Mouse (Mus musculus): ENCODE measurements around the gene Grasp.

The Grasp gene

GRCm38 (mm10) chr15:101247155-101247498 is 23.1 kb downstream of the Grasp start:
- DNase-seq (ENCODE audit: low spot score in 2 of 2) = no peak

DNA sequence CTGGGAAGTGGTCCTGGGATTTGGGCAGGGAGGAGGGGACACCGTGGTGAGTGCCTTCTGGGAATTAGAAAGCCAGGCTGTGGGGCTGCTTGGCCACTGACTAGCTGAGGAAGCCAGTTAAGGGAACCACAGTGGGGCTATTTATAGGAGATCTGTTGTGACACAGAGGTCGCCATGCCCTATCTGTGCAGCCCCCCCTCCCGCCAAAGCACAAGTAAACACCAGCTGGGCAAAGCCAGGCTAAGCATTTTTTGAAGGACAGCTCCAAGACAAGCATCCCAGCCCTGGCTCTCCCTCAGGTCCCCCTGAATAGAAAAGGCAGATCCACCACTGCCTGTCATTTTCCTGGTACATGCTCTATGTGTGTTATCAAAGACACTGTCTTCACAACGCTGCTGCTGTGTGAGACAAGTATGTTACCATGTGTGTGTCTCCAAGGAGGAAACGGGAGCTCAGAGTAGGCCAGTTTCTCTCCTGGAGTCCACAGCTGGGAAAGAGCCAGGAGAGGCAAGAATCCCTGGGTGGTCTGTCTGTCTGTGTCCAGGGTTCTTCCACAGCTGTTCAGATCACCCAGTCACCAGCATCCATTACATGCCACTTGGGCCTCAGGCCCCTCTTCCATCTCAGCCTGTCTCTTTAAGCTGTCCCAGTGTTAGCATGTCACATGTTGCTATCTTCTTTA is 24.2 kb downstream of the Grasp start:
- no peak for DNase-seq (ENCODE audit: low spot score in 2 of 2)

DNA sequence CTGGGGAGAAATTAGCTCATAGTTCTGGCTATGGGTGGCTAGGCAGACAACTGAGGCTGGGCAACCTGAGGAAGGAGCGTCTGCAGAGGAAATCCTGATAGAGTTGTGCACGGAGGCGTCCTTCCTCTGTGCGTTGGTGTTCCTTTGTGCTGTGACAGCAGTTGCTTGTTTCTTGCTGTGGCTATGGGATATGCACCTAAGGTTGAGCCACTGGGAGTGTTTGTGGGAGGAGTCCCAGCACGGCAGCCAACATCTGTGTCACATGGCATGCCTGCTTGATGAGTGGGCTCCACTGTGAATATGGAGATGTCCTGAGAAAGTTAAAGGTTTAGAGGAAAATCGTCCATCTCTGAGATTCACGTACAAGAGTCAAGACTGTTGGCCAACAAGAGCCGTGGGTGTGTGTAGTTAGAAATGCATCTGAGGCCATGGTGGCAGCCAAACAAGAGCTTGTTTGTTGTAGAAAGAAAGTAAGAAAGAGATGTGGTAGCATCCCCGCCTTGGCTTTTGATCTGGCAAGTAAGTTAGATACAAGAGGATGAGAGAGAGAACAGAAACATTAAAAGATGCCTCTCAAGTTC is 26.3 kb downstream of the Grasp start:
- no peak for DNase-seq (ENCODE audit: low spot score in 2 of 2)

- no peak for DNase-seq (ENCODE audit: low spot score in 2 of 2)
Observed at GRCm38 (mm10) chr15:101251930-101252329, 27.9 kb downstream of the Grasp start.

DNA sequence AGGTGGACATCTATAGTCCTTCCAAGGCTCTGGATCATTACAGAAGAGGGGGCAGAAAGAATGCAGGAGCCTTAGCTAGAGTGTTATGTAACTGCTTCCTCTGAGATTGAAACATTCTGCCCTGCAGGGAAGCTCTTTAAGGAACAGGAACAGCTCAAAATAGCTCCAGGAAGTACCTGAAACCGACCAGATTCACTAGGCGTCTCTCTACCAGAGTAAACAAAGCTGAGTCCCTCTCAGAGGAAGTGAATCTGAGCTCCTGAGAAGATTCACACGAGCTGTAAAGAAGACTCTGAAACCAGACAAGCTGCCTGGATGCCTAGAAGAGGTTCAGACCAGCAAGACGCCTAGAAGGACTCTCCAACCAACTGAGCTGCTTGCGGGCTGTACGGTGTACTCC is 28.6 kb downstream of the Grasp start:
- no peak for DNase-seq (ENCODE audit: low spot score in 2 of 2)

DNA sequence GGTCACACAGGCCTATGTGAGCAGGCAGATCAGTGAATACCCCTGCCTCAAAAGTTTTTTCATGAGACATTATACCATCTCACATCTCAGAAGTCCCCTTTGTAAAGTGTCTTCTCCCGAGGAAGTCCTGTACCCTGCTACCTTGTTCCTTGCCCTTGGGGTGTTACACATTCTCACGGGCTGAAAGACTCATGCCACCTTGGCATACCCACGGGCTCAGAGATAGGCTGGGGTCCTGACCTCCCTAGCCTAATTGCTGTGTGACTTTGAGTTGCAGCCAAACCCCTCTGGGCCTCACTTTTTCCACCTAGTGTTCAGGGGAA is 29.5 kb downstream of the Grasp start:
- DNase-seq (ENCODE audit: low spot score in 2 of 2) = no peak

DNA sequence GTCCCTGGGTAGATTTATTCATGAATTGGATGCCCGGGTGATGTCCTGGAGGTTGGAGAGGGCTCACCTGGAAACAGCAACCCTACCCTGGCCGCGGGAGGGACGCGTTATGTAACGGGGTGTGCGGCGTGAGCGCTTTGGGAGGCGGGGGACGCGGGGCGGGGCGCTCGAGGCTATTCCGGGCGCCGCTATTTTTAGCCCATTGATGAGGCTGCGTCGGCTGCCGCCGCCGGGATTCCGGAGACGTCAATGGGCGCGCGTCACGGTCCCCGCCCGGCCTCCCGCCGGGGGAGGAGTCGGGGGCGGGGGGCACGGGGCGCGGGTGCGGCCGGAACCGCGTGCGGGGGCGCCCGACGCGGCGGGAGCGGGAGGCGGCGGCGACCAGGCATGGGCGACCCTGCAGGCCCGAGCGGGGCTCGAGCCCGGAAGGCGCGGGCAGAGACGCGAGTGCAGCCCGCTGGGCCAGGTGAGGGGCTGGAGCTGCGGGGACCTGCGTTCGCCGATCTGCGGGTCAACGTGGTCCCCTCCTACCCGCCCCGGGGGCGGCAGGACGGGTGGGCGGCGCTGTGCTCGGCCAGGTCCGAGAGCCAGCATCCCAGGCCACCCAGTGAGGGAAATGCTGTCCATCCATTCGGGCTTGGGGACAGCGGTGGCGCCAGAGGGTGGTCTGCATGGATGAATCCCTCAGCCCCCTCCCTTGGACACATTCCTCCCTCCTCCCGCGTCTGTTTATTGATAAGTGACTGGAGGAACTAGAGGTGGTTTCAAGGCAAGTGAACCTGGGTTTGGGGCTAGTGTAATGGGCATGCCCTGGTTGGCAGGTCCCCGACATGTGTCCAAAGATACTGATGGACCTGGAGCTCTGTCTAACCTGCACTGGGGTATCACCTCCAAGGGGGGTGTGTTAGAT is 30.2 kb downstream of the Grasp start, which contains the start of gene Nr4a1:
Gene Nr4a1 (plus strand): TSS at position 384 of the 910 bp plus-strand sequence.
- peak; percentile 40 to 69 for DNase-seq (ENCODE audit: low spot score in 2 of 2)

- DNase-seq (ENCODE audit: low spot score in 2 of 2) = no peak
Observed at GRCm38 (mm10) chr15:101255842-101256462, 32.0 kb downstream of the Grasp start.

DNA sequence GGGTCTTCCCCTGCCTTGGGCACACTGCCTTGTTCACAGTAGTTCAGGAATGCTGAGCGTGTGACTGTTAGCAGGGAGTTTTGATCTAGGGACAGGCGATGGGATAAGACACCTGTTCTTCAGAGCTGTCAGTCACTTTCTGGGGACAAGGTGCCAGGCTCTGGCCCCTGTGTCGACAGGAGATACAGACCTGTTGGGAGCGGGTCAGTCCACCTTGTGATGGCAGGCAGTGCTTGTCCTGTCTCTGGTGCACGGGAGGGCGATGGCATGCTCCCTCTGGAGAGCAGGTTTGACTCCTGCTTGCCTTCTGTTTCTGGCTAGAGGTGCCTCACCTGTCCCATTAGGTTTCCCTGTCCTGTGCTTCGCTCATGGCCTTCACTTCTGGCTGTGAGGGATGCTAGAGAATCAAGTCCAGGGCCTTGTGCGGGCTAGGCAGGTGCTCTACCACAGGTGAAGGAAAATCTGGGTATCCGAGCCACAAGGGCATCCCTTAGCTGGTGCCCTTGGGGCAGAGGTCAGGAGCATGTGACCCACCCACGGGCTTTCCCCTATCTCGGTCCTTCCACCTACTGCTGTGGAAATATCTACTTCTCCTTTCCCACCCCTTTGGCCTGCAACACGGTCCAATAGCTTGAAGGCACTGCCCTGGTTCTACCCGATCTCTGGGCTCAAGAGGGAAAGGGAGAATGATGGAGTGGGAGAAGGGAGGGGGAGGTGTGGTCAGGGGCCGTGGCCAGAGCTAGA is 32.6 kb downstream of the Grasp start:
- no peak for DNase-seq (ENCODE audit: low spot score in 2 of 2)

DNA sequence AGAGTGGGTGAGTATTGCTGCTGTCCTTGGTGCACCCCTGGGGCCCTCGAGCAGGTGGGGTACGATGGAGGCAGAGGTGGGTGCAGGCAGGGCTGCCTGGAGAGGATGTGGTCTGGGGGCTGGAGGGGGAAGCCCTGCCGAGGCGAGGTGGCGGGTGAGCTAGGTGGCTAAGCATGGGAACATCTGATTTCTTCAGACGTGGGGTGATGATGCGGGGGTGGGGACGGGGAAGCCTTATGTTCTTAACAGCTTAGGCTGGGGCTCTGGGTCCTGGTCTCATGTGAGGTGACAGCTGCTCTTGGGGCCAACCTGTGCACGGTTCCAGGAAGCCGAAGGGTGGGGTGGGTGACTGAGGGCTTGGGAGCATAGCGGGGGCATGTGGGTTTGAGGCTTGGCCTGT is 34.4 kb downstream of the Grasp start:
- DNase-seq (ENCODE audit: low spot score in 2 of 2) = no peak

DNA sequence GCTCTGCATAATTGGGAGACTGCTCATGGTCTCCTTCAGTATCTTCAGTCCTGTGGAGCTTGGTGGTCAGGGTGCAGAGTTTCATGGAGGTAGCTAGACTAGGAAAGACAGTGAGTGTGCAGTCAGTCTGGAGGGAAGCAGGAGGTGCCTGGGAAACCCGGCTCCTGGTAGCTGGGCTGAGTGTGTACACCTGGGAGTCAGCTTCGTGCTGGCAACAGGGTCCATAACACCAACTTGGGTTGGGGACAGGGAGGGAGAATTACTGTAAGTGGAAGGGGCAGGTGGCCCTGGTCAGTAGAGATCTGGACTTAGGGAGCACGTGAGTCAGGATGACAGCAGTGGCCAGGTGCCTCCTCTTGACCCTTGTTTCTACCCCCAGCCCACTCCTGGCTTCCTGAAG is 35.9 kb downstream of the Grasp start:
- DNase-seq (ENCODE audit: low spot score in 2 of 2) = no peak

DNA sequence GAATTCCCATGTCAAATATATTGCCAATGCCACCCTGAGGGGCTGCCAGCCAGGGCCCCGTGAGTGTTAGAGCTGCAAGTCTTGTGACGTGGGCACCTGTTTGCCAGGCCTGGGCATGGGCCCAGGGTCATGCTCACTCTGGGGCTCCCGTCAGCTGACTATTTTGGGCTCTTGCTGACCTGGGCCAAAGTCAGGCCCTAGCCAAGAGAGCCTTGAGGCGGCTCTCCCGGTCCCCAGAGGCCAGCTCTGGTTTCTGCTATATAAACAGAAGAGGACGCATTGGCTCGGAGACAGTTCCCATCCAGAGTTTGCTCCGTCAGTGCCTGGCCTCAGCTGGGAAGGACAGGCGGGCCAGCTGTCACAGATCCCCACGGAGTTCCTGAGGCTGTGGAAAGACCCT is 36.4 kb downstream of the Grasp start:
- DNase-seq (ENCODE audit: low spot score in 2 of 2) = no peak

- no peak for DNase-seq (ENCODE audit: low spot score in 2 of 2)
Observed at GRCm38 (mm10) chr15:101260874-101261622, 37.1 kb downstream of the Grasp start.

DNA sequence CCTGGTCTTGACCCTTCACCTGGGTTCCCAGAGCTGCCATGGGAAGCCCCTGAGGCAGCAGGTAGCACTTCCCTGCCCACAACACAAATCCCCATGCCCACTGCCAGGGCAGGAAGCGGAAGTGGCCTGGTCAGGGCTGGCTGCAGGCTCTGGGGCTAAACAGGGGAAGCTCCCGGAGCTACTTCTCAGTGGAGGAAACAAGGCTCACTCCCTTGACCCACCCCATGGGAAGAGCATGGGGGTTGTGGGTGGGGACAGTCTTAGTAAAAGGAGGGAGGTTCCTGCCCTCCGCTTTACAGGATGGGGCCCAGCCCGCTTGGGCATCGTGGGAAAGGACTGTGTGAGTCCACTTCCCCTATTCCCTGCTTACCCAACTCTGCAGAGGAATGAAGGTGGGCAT is 38.5 kb downstream of the Grasp start:
- no peak for DNase-seq (ENCODE audit: low spot score in 2 of 2)

GRCm38 (mm10) chr15:101266132-101266963 is 42.4 kb downstream of the Grasp start:
- peak; percentile 79 to 91 for DNase-seq (ENCODE audit: low spot score in 2 of 2)

- DNase-seq (ENCODE audit: low spot score in 2 of 2) = peak; percentile 45 to 47
Observed at GRCm38 (mm10) chr15:101267053-101268032, 43.4 kb downstream of the Grasp start.

DNA sequence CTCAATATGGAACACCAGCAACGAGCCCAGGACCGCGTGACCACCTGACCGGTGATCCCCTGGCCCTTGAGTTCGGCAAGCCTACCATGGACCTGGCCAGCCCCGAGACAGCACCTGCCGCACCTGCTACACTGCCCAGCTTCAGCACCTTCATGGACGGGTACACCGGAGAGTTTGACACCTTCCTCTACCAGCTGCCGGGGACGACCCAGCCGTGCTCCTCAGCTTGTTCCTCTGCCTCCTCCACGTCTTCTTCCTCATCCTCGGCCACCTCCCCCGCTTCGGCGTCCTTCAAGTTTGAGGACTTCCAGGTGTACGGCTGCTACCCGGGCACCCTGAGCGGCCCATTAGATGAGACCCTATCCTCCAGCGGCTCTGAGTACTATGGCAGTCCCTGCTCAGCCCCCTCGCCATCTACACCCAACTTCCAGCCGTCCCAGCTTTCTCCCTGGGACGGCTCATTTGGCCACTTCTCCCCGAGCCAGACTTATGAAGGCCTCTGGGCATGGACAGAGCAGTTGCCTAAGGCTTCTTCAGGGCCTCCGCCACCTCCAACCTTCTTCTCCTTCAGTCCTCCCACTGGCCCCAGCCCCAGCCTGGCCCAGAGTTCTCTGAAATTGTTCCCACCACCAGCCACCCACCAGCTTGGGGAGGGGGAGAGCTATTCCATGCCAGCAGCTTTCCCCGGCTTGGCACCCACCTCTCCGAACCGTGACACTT is 46.3 kb downstream of the Grasp start:
- DNase-seq (ENCODE audit: low spot score in 2 of 2) = no peak

GRCm38 (mm10) chr15:101271107-101271506 is 47.1 kb downstream of the Grasp start:
- DNase-seq (ENCODE audit: low spot score in 2 of 2) = no peak

All from urinary bladder, adult 18-20 months (tissue).